ENCODE assay signal across 16 mouse cellular contexts in genomic region chr2:79336141-79336540, GRCm38 (mm10).
DNase-seq lines count a peak whose midpoint lies in the region; ATAC-seq and TF ChIP-seq lines count a peak whose summit lies in the region.
"Had no signal": no experiment of that assay in that cellular context is flagged by ENCODE, and none has a peak within 500 bp of the region (broad histone marks: within the 10 kb centered on the region; RNA-seq: fewer than 3 reads in every experiment).

No protein-coding gene starts in this region.

- TF ChIP-seq CTCF in left cerebral cortex, adult 2 months (IDR thresholded peaks at IDR 0.05), result peak; percentile 28

- no peak overlapping the region for H3K4me3 ChIP-seq in left cerebral cortex, adult 2 months
- H3K4me3 ChIP-seq in ES-E14 (ENCODE audit: insufficient read depth in 1 of 2, low read depth in 1 of 2, low read length in 2 of 2, poor library complexity in 1 of 2, severe bottlenecking in 1 of 2), result no peak overlapping the region
- H3K4me3 ChIP-seq: embryonic facial prominence, embryonic 12.5 days; limb, embryonic 12.5 days had no signal

- H3K4me1 ChIP-seq in ES-E14 (ENCODE audit: control insufficient read depth in 2 of 2, insufficient read depth in 2 of 2, low read length in 2 of 2, poor library complexity in 1 of 2), result no peaks in the 10 kb centered on the region; a peak in 1 of 4 replicates
- H3K4me1 ChIP-seq: embryonic facial prominence, embryonic 12.5 days; limb, embryonic 12.5 days had no signal

- in situ Hi-C loops in ES-E14 (cut with MboI; ENCODE audit: low sequenced_read_pairs in 2 of 2, unreplicated experiment in 2 of 2), result no loop called here

- no peaks in the 10 kb centered on the region for H3K36me3 ChIP-seq in ES-E14 (ENCODE audit: control insufficient read depth, insufficient read depth, low read length, poor library complexity, severe bottlenecking)
- H3K36me3 ChIP-seq: embryonic facial prominence, embryonic 12.5 days; limb, embryonic 12.5 days had no signal

- no peak overlapping the region for H3K27ac ChIP-seq in left cerebral cortex, adult 2 months
- no peak overlapping the region for H3K27ac ChIP-seq in ES-E14 (ENCODE audit: insufficient read depth, low read depth, low read length, poor library complexity, severe bottlenecking)
- H3K27ac ChIP-seq: embryonic facial prominence, embryonic 12.5 days; limb, embryonic 12.5 days; macrophage had no signal

- no peaks in the 10 kb centered on the region for H3K9me3 ChIP-seq in ES-E14 (ENCODE audit: control insufficient read depth, insufficient read depth, low read depth, low read length)
- H3K9me3 ChIP-seq: embryonic facial prominence, embryonic 12.5 days had no signal

- intact Hi-C loops in left cerebral cortex, adult 2 months (cut with DNase I), result no loop called here
- intact Hi-C loops in left cerebral cortex, postnatal 4 days (cut with DNase I), result no loop called here

- H3K9ac ChIP-seq in ES-E14 (ENCODE audit: insufficient read depth, low read depth, low read length, poor library complexity, severe bottlenecking), result no peak overlapping the region
- H3K9ac ChIP-seq: embryonic facial prominence, embryonic 12.5 days; limb, embryonic 12.5 days had no signal

- DNase-seq in left cerebral cortex, adult 2 months (ENCODE audit: extremely low spot score in 1 of 2, low spot score in 2 of 2), result no peak
- DNase-seq in left cerebral cortex, postnatal 4 days, result no peak
- DNase-seq in 416B (ENCODE audit: low read depth) (peak; percentile 40), ES-E14 (ENCODE audit: low read depth, low spot score) (no peak)
- DNase-seq in right cerebral cortex, postnatal 10 days (ENCODE audit: low spot score in 2 of 2), result no peak
- no peak for DNase-seq in ovary, postnatal 36 days (ENCODE audit: low spot score)
- DNase-seq: cerebellum, adult 18-20 months; gastrocnemius, postnatal 25 days; kidney, postnatal 10 days; midbrain, embryonic 14.5 days; spleen, adult 18-20 months had no signal

- peak; percentile 29 for ATAC-seq in inflammation-experienced regulatory T-cells, adult 6 months
- ATAC-seq: intestine, embryonic 16.5 days had no signal

TF ChIP-seq in ES-E14, 5 proteins besides CTCF, POLR2A, EP300 and RAD21:
- TF ChIP-seq MAFK (IDR thresholded peaks at IDR 0.05; ENCODE audit: insufficient read depth, low read depth, low read length), result no peak
- TF ChIP-seq ZC3H11A (IDR thresholded peaks at IDR 0.05; ENCODE audit: borderline replicate concordance, low read depth, low read length), result 0 out of 2 replicates have a peak, but pooled peaks have one; percentile 14
- no peak for TF ChIP-seq CHD2 (IDR thresholded peaks at IDR 0.05; ENCODE audit: low read depth, low read length)
- TF ChIP-seq HCFC1 (IDR thresholded peaks at IDR 0.05; ENCODE audit: borderline replicate concordance, insufficient read depth, low read length), result no peak
- TF ChIP-seq ZNF384 (IDR thresholded peaks at IDR 0.05; ENCODE audit: low read depth, low read length), result no peak
